Mouse (Mus musculus) urinary bladder, adult 18-20 months (tissue): Measurements from ENCODE around the gene Trem2.
"Not testable (repeated sequence)": the region's sequence is repeated elsewhere in the genome, so short reads cannot be mapped to it uniquely, and the experiment has no call there.

Source experiments
- DNase-seq, 2 experiments: peaks; one replicate each; pipeline ENCODE4 v3.0.0; 2022; ENCODE audit warnings: low spot score in 2 of 2, mixed read lengths in 2 of 2

Trem2 gene

DNA sequence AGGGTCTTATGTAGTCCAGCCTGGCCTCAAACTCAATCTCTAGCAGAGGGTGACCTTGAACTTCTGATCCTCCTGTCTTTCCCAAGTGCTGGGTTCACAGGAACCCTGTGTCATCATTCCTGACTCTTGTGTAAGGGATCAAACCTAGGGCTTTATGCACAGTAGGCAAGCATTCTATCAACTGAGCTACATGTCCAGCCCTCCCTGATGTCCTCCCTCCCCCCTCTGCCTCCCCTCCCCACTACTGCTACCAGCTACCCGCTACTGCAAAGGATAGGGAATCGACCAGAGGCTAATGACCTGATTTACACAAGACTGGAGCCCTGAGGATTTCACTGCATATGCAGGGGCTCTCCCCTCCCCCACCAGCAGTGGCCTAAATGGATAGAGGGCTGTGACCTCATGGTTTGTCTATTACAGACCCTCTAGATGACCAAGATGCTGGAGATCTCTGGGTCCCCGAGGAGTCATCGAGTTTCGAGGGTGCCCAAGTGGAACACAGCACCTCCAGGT lies 4.5 kb downstream of the Trem2 start:
- no peak for DNase-seq

DNA sequence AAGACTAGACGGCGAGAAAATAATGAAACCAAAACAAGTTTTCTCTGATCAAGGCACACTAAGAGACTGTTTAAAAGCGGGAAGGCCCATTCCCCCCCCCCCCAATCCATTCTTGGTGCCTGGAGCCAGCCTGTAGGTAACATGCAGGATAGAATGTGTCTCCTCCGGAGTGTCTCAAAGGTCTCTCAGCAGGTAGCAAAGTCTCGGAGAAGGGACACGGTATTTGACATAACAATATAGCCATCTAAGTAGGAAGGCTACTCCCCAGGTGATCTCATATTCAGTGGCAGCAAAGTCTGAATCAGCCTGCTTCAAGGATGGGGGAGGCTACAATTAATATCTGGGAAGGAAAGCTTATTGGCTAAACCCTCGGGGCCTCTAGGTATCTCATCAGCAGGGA lies 6.8 kb downstream of the Trem2 start:
- DNase-seq = not testable (repeated sequence)

DNA sequence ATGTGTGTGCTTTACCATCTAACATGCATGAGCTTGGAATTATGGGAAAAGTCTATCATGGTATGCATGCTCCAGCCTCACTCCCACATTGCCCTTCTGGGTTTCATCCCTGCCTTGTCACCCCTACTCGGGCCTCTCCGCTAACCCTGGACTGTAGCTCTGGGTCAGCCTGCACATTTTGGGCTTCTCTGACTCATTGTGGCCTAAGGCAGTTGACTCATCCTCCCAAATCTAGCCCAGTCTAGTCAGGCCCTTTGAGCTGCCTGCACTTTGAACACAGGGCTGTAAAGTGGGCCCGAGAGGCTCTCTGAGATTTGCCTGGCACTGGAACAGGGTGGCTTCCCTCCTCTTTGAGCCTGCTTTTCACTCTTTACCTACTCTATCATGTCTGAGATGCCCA lies 9.6 kb downstream of the Trem2 start:
- DNase-seq = no peak

DNA sequence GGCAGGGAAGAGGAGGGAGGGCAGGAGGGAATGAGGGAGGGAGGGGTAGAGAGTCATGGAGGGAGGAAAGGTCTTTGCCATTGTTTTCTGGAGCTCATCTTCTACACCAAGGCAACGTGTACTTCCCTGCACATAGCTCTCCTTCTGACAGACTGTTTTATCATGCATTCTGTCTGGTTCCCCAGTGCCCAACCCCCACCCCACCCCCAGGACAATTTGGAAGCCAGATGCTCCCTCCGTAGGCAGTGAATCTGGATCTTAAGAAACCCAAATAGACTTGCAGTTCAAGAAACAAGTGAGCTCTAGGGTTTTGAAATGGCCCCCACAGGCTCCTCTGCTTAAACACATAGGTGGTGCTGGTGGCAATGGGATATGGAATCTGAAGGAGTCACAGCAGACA lies 11.7 kb downstream of the Trem2 start:
- DNase-seq = no peak

DNA sequence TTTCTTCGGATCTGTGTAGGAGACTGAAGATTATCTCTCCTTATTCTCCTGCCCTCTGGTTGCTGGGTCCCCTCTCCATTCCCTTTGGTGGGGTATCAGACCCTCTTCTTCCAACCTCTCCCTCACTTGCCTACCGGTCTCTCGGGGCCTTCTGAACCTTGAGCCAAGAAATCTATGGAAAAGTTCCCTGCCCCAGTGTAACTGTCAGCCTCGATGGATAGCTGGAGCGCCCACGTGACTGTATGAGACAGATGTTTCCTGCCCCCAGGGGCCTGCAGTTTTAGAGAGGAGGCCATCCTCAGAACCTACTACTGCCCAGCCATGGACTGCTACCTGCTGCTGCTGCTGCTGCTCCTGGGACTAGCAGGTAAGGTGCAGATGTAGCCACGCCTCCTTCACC lies 13.4 kb downstream of the Trem2 start, which contains the start of gene Treml1:
Treml1 (plus strand) TSS at position 301 of the 400 bp plus-strand sequence.
- no peak for DNase-seq

DNA sequence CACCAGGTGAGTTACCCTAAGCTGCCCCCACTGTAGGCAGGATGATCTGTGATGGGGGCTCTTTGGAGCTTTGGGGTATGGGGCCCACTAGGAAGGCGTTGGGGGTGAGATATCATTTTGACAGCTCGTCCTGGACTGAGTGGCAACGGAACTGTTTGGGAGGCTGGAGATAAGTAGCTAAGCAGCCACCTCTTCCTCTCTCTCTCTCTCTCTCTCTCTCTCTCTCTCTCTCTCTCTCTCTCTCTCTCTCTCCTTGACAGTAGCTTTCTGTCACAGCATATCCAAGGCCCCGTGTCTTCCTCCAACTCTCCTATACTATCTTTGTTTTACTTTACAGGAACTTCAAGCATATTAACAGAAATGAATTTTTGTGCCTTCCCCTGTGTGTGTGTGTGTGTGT lies 14.3 kb downstream of the Trem2 start:
- DNase-seq = no peak

DNA sequence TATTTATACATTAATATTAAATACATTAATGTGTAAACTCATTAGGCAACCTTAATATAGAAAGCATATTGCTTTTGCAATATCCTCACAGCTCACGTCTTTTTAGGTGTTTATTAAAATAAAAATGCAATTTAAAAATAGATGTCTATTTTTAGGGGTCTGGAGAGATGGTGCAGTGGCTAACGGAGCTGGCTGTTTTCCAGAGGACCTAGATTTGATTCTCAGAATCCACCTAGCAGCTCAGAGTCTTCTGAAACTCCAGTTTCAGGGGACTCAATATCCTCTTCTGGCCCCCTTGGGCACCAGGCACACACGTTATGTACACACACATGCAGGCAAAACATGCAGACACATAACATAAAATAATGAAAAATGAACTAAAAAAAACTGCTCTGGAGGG lies 16.1 kb downstream of the Trem2 start:
- no peak for DNase-seq

DNA sequence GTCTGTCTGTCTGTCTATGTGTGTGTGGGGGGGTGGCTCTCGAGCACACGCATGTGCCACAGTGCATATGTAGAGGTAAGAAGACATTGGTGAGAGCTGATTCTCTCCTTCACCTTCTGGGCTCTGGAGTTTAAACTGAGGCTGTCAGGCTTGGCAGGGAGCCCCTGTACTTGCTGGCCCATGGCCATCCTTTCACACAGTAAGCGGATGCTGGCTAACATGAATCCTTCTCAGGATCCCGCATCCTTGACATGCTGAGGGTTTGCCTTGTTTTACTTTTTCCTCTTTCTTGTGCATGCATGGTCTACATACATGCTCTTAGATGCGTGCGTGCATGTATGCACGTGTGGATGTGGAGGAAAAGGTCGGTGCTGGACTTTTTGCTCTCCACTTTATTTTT lies 16.8 kb downstream of the Trem2 start:
- no peak for DNase-seq

DNA sequence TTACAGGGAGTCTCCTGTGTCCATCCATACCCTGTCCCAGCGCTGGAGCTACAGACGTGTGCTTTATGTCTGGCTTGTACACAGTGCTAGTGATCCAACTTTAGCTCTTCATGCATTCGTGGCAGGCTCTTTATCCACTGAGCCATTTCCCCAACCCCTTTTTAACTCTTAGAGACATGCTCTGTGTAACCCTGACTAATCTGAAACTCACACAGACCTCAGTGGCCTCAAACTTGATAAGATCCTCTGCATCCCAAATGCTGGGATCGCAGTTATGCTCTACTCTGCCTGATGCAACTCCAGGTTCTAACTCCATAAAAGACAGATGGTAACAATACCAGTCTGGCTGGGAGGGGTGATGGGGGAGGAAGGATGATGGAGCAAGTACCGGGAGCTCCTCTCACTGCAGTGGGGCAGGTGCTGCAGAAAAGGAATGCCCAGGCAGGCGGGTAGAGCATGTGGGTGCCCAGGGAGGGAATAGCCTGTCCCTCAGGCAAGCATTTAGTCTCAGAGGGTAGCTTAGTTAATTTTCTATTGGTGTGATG lies 17.3 kb downstream of the Trem2 start:
- no peak for DNase-seq

DNA sequence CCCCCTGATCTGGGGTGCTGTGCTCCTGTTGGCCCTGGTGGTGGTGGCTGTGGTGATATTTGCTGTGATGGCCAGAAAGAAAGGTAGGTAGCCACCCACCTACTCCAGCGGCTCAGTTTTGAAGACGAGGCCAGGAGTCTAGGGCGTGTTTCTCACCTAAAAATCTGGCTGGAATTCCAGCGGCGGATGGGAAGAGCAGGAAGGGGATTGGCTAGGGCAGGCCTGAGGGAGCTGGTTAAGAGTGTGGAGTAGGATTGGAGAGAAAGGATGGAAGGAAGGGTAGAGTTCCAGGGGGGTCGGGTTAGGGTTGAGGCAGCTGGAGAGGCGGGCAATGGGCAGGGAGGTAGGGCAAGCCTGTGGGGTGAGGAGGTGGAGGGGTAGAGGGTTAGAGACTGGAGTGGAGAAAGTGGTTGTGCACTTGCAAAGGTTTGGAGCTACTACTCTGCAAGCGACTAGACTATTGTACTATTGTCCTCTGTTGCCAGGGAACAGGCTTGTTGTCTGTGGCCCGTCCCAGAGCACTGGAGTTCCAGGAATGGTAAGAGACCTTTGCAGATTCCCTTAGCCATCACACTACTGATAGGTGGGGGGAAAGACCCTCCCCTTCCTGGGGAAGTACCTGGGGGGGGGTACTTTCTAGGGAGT lies 19.4 kb downstream of the Trem2 start:
- no peak for DNase-seq

DNA sequence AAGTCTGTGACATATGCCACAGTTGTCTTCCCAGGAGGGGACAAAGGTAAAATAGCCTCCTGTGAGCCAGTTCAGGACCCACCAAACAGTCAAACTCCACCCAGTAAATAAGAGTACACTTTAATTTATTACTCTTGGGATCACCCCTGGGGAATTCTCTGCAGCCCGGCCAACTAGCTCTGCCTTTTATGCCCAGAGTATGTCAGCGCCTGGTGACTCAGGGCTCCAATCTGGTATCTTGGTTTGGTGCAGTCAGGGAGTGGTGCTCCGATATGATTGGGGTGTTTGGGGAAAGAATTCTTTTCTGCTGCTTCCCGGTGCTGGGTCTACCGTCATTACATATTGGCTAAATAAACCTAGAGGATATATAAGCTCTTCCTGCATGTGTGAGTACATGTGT lies 20.6 kb downstream of the Trem2 start:
- peak in 1 of 2 experiments; percentile 7 for DNase-seq

DNA sequence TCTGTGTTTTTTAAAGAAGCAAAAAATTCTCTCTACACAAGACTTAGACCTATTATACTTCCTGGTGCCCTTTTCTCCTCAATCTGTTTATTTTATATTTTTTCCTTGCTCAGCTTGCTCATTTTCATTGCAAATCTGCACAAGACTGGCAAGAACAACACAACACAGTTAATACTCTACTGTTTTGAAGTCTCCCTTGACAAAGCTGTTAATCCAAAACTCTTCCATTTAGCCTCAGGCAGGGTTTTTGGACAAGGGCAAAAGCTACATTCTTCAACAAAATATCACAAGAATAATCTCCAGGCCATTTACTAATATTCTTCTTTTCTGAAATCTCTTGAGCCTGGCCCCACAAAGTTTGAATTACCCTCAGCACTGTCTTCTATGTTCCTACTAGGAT lies 25.4 kb downstream of the Trem2 start:
- no peak for DNase-seq

DNA sequence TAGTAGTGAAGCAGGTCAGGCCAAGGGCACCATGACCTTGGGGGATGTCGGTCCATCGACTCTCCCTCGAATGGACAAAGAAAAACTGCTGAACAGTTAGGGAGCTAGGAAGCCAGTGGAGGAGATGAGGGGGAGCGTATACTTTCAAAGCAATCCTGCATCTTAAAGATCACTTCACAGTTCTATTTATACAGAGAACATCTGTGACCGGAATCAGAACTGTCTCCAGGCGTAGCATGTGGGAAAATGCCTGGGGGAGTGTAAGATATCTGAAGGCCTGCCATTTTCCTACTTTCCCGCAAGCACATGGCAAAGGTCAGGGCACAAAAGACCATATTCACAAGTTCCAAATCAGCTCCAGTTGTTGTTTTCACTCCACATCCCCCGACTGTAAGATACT lies 26.8 kb downstream of the Trem2 start:
- no peak for DNase-seq

DNA sequence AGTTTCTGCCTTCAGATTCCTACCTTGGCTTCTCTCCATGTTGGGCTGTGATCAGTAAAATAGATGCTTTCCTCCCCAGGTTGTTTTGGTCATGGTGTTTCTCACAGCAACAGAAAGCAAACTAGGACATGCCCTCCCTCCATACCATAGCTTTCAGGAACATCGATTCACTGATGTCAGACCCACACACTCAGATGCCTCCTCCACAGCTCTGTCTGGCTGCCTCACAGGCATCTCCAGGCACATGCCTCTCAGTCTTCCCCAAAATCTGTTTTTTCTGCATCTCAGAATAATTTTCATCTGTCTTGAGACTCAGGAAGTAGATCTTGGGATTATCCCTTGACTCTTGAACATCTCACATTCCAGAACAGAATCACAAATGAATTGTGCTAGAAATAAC lies 29.9 kb downstream of the Trem2 start:
- DNase-seq = no peak

DNA sequence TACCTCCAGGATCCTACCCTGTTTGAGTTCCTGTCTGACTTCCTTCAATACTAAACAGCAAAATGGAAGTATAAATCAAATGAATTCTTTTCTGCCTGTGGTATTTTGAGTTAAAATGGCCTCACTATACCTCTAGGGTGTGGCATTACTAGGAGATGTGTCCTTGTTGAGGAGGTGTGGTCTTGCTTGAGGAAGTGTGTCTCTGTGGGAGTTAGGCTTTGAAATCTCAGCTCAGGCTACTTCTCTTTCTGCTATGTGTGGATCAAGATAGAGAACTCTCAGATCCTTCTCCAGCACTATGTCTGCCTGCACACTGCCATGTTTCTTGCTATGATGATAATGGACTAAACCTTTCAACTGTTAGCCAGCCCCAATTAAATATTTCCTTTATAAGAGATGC lies 32.8 kb downstream of the Trem2 start:
- no peak for DNase-seq

DNA sequence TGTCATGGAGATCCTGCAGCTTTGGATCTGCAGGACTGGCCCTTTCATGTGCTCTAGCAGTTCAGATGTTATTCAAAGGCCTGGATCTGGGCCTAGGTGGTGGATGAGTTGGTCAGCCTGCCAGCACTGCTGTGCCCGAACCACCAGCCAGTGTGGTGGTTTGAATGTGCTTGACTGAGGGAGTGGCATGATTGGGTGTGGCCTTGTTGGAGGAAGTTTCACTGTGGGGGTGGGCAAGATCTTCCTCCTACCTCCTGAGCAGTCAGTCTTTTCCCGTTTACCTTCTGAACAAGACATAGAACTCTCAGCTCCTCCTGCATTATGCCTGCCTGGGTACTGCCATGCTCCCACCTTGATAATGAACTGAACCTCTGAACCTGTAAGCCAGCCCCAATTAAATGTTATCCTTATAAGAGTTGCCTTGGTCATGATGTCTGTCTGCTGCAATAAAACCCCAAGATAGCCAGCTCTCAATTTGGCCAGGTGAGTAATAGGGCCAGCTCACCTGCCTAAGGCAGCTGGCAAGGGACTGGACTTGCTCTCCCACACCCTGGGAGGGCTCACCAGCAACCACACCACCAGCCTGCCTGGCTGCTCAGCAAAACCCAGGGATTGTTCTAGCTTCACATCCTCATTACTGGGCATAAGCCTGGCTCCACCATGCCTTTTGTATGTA lies 39.7 kb downstream of the Trem2 start:
- DNase-seq = no peak

DNA sequence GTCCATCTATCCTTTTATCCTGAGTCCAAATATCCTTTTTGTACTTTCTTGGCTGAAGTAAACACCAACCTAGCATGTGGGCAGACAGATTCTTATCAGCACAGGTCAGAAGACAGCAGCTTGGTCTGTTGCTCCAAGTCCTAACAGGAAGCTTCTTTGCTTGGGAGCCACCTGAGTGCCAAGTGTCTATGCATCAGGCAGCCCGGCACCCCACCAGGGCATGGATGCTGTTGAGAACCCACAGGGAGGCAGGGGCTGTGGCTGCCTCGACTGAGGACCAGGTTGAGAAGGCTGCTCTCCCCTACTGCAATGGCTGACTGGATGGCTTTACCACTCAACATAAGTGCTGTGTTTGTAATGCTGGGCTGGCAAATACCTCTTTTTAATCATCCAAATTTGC lies 42.5 kb downstream of the Trem2 start:
- DNase-seq = no peak

DNA sequence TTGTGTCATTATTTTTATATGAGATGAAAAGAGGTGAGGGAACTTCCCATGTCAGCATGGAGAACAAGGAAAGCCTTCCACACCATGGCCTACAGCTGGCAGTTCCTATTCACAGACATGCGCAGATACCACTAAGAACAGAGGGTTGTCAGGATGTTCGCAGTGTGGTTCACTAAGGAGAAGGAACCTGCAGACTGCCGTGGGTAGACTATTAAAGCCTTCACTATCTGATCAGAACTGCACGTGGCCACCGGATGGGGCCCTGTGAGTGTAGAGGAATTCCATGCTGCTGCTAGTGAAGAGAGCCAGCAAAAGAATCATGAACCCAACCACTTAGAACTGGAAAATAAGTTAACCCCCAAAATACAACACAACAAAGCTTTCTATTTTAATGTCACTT lies 43.2 kb downstream of the Trem2 start:
- no peak for DNase-seq

DNA sequence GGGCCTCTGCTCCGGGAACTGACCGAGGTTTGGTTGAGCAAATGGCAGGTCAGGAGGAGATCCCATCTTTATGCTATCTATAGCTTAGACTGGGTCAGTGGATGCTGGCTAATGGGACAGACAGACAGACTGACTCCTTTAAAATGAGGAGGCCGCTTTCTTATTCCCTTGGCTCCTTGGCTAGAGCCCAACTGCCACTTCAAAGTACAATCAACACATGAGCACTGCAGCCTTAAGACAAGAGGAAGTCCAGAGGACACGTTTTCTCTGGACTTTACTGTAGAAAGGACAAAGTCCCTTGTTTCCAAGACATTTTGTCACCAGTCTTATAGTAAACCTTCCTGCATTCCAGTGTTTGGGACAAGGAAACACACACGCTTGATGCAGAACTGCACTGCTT lies 45.2 kb downstream of the Trem2 start:
- DNase-seq = no peak

DNA sequence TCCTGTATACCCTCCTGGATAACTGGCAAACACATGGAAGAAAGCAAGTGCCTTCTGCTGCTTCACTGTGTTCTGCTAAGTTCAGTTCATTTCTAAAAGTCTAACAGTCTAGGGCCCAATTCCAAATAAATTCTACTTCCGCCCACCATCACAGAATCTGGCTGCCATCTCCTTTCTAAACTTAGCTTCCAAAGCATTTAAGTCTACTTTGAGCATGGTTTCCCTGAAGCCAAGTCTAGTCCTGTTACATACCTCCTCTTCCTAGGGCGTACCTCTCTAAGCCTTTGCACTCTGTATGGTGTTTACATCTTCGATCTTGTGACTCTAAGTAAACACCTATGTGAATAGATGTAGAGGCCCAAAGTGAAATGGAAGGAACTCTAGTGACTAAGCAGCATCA lies 46.4 kb downstream of the Trem2 start:
- DNase-seq = no peak

DNA sequence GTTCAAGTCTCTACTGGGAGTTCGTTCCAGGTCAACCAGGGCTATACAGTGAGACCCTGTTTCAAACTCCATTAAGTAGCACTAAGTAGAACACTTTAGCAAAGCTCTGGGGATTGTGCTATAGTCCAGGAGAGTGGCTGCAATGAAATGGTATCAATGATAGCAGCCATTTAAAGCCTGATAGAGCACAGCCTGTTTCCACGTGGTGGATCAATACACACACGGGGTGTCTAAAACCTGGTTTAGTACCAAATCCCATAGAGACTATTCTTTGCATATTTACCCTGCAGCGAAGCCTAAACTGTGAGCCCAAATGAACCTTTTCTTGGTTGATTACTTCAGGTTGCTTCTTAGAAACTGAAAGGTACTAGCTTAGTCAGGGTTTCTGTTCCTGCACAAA lies 55.5 kb downstream of the Trem2 start:
- no peak for DNase-seq

DNA sequence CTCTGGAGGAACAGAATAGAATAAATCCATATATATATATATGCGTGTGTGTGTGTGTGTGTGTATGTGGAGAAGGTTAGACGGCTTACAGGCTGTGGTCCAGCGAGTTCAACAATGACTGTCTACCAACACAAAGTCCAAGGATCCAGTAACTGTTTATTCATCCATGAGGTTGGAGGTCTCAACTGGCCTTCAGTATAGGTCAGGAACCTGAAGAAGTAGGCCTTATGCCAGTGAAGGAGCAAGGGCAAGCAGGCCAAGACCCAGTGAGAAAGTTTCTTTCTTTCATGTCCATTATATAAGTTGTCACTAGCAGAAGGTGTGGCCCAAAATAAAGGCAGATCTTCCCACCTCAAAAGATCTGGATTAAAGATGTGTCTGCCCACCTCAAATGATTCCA lies 56.5 kb downstream of the Trem2 start:
- DNase-seq = no peak
